Mouse (Mus musculus): ENCODE data around the gene Chp2. TPM values are rescaled to one million over a fixed set of nuclear protein-coding genes. Genes with fewer than 3 reads are reported as not detected.

Chp2 gene
- polyA plus RNA-seq, 1 experiment from 2014 or later, result not detected

DNA sequence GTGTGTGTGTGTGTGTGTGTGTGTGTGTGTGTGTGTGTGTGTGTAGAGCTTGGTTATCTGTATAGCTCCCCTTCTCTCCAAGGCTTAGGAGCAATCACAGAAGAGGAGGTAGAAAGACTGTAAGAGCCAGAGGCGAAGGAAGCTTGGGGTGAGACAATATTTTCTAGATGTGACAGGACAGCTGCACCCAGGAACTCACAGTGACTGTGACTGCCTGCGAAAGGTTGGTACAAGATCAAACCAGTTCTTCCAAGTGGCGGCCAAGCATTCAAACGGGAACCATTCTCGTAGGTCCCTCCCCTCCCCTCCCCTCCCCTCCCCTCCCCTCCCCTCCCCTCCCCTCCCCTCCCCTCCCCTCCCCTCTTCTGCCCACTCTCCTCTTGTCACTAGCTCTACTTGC lies 26.7 kb downstream of the Chp2 start:
- no peak overlapping the region for H3K4me3 ChIP-seq (ENCODE audit: low read depth, low read length)
- 47% methylated on average over 4 of the region's 5 CpGs for WGBS

DNA sequence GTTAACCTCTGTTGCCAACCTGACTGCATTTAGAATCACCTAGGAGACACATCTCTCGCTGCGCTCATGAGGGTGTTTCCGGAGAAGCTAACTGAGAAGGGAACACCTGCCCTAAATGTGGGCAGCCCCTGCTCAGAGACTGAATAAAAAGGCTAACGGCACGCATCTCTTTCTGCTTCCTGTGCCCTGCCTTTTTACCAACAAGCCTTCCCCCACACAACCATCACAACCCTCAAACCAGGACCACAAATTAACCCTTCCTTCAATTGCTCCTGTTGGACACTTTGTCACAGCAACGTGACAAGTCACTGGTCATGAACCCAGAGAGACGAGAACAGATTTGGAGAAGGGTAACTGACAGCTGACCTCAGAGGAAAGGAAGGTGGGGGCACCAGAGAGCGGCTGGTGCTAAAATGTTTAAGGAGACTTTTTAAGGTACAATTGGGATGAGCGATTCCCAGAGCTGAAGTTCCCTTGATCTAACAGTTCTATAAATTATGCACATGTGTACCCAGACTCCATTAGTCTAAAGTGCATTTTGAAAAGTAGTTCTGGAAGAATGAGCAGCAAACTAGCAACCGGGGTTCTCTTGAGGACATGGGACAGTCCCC lies 28.1 kb downstream of the Chp2 start:
- Histone ChIP-seq H3K27me3 (ENCODE audit: control insufficient read depth, insufficient read depth, low read length) (no peaks in the 10 kb centered on the region), H3K9me3 (ENCODE audit: control insufficient read depth, low read length) (no peaks in the 10 kb centered on the region), H3K4me1 (ENCODE audit: control insufficient read depth, insufficient read depth, low read length) (no peaks in the 10 kb centered on the region), H3K4me2 (ENCODE audit: low read depth, severe bottlenecking) (no peak overlapping the region), H3K9ac (ENCODE audit: low read length) (no peak overlapping the region), H3K27ac (replicated peaks; ENCODE audit: low read depth, low read length) (no peak overlapping the region), H3K36me3 (ENCODE audit: control insufficient read depth, insufficient read depth, low read length) (no peaks in the 10 kb centered on the region), H3K4me3 (ENCODE audit: low read depth, low read length) (no peak overlapping the region)
- WGBS, result 81% methylated on average over 10 of the region's 10 CpGs
- no peak for ATAC-seq (ENCODE audit: insufficient number of reproducible peaks, low FRiP score, low TSS enrichment, low read depth)
- DNase-seq (ENCODE audit: low spot score), result no peak

More for the DNA sequence above, 26.7 kb downstream of the Chp2 start:
- Histone ChIP-seq H3K27me3 (ENCODE audit: control insufficient read depth, insufficient read depth, low read length) (no peaks in the 10 kb centered on the region), H3K4me1 (ENCODE audit: control insufficient read depth, insufficient read depth, low read length) (no peaks in the 10 kb centered on the region), H3K4me2 (ENCODE audit: low read depth, severe bottlenecking) (no peak overlapping the region), H3K36me3 (ENCODE audit: control insufficient read depth, insufficient read depth, low read length) (no peaks in the 10 kb centered on the region), H3K9ac (ENCODE audit: low read length) (no peak overlapping the region), H3K27ac (replicated peaks; ENCODE audit: low read depth, low read length) (no peak overlapping the region), H3K9me3 (ENCODE audit: control insufficient read depth, low read length) (no peaks in the 10 kb centered on the region)
- DNase-seq (ENCODE audit: low spot score) (no peak), ATAC-seq (ENCODE audit: insufficient number of reproducible peaks, low FRiP score, low TSS enrichment, low read depth) (no peak)

DNA sequence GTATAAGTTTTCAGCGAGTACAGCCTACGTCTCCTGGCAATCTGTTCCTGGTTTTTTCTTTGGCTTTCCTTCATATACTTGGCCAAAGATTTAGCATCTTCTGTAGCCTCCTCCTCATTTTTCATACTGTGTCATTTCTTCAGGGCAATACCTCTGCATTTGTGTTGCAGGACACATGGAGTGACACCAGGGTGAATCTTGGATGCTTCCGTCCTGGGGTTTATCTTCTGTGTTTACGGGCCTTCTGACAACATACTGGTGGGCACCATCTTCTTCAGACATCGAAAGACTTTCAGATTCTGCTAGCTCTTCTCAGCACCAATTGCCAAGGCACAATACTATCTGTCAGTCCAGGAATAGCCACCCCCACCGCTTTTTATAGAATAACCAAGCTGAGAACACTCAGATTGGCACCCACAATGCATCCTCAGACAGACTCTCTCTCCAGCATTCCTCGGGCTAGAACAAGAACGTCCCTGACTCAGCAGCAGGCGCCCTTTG lies 30.1 kb downstream of the Chp2 start:
- no peak for ATAC-seq (ENCODE audit: insufficient number of reproducible peaks, low FRiP score, low TSS enrichment, low read depth)

DNA sequence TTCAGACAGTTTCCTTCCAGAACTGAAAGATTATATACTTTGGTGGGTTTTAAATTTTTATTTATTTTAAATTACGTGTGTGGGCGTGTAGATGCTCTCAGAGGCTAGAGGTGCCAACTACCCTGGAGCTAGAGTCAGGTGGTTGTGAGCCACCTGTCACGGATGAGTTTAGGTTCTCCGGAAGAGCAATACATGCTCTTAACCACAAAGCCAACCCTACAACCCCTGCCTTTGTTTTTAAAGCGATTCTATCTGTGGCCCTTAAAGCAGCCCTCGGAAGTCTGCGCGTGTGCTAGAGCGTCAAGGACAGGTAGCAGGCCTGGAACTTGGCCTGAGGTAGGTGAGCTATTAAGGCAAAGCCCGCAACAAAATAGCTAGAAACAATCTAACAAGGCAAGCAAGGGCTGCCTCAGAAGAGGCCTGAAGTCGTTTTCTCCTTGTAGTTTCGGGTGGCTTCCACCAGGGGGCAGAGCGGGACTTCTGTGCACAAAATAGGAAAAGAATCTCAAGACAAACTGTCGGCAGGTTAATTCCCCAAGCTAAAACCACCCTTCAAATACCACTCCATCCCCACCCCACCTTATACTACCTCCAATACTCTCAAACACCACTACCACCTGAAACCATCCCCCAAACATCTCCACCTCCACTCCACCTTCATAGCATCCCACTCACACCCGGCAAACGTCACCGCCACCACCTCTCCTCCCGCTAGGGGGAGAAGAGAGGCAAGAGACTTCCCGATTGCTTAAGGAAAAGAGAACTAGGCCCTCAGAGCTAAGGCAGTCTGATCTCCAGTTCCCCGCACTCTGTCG lies 32.1 kb downstream of the Chp2 start:
- no peak overlapping the region for H3K4me2 ChIP-seq (ENCODE audit: low read depth, severe bottlenecking)
- no peak; the same call in 1 of the 2 replicates for ATAC-seq (ENCODE audit: insufficient number of reproducible peaks, low FRiP score, low TSS enrichment, low read depth)

More for the DNA sequence above, 30.1 kb downstream of the Chp2 start:
- 90% methylated on average over 9 of the region's 9 CpGs for whole genome bisulfite sequencing
- H3K27me3 ChIP-seq (ENCODE audit: control insufficient read depth, insufficient read depth, low read length), result no peaks in the 10 kb centered on the region
- no peak overlapping the region for H3K27ac ChIP-seq (replicated peaks; ENCODE audit: low read depth, low read length)
- no peaks in the 10 kb centered on the region for H3K9me3 ChIP-seq (ENCODE audit: control insufficient read depth, low read length)
- DNase-seq (ENCODE audit: low spot score), result no peak
- H3K4me2 ChIP-seq (ENCODE audit: low read depth, severe bottlenecking), result no peak overlapping the region
- H3K36me3 ChIP-seq (ENCODE audit: control insufficient read depth, insufficient read depth, low read length), result no peaks in the 10 kb centered on the region
- H3K4me3 ChIP-seq (ENCODE audit: low read depth, low read length), result no peak overlapping the region
- no peak overlapping the region for H3K9ac ChIP-seq (ENCODE audit: low read length)
- H3K4me1 ChIP-seq (ENCODE audit: control insufficient read depth, insufficient read depth, low read length), result no peaks in the 10 kb centered on the region

DNA sequence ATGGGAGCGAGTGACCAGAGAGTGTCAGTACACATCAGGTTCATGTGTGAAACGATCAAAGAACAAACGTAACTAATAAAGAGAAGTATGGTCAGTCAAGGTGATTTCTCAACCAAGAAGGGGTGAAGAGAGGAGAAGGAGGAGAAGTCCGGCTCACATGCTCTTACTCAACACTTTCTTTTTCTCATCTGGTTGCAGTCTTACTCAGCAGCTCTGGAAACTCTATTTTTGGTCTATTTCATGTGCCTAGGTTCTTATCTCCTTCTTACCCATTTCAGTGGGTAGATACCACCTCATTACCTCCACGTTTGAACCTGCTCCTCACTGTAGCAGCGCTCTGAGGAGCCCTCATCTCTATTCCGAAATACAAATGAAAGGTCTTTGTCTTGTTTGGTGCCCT lies 37.4 kb downstream of the Chp2 start:
- H3K36me3 ChIP-seq (ENCODE audit: control insufficient read depth, insufficient read depth, low read length), result no peaks in the 10 kb centered on the region
- no peak overlapping the region for H3K4me2 ChIP-seq (ENCODE audit: low read depth, severe bottlenecking)
- H3K4me1 ChIP-seq (ENCODE audit: control insufficient read depth, insufficient read depth, low read length), result no peaks in the 10 kb centered on the region
- ATAC-seq (ENCODE audit: insufficient number of reproducible peaks, low FRiP score, low TSS enrichment, low read depth) (no peak), DNase-seq (ENCODE audit: low spot score) (no peak)
- no peaks in the 10 kb centered on the region for H3K9me3 ChIP-seq (ENCODE audit: control insufficient read depth, low read length)
- no peak overlapping the region for H3K9ac ChIP-seq (ENCODE audit: low read length)
- H3K27ac ChIP-seq (replicated peaks; ENCODE audit: low read depth, low read length), result no peak overlapping the region
- no peaks in the 10 kb centered on the region for H3K27me3 ChIP-seq (ENCODE audit: control insufficient read depth, insufficient read depth, low read length)
- H3K4me3 ChIP-seq (ENCODE audit: low read depth, low read length), result no peak overlapping the region
- 85% methylated on average over 7 of the region's 7 CpGs for WGBS

More for the DNA sequence above, 32.1 kb downstream of the Chp2 start:
- Histone ChIP-seq H3K27me3 (ENCODE audit: control insufficient read depth, insufficient read depth, low read length) (no peaks in the 10 kb centered on the region), H3K36me3 (ENCODE audit: control insufficient read depth, insufficient read depth, low read length) (no peaks in the 10 kb centered on the region), H3K9ac (ENCODE audit: low read length) (no peak overlapping the region), H3K4me1 (ENCODE audit: control insufficient read depth, insufficient read depth, low read length) (no peaks in the 10 kb centered on the region), H3K4me3 (ENCODE audit: low read depth, low read length) (no peak overlapping the region), H3K27ac (replicated peaks; ENCODE audit: low read depth, low read length) (no peak overlapping the region), H3K9me3 (ENCODE audit: control insufficient read depth, low read length) (no peaks in the 10 kb centered on the region)
- DNase-seq (ENCODE audit: low spot score), result peak; percentile 83
- 30% methylated on average over 21 of the region's 21 CpGs for WGBS

DNA sequence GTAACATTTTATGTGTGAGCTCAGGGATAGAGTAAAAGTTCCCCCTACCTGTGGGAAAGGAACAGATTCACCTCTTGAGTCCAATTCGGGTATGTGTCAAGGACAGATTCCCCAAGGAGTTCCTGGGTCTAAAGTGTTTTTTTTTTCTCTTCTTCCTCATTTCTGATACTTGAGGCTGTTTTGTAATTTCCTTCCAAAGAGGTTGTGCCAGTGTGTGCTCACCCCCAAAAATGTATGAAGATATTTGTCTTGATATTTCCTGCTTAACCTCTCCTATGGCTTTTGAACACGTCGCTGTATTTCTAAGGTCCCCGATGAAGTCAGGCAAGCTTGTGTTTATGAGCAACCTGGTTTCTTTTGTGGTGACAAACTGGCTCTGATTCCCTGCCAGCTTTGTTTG lies 39.2 kb downstream of the Chp2 start:
- H3K4me1 ChIP-seq (ENCODE audit: control insufficient read depth, insufficient read depth, low read length), result no peaks in the 10 kb centered on the region
- H3K27me3 ChIP-seq (ENCODE audit: control insufficient read depth, insufficient read depth, low read length), result no peaks in the 10 kb centered on the region
- ATAC-seq (ENCODE audit: insufficient number of reproducible peaks, low FRiP score, low TSS enrichment, low read depth) (no peak), DNase-seq (ENCODE audit: low spot score) (no peak)
- no peak overlapping the region for H3K27ac ChIP-seq (replicated peaks; ENCODE audit: low read depth, low read length)
- H3K4me3 ChIP-seq (ENCODE audit: low read depth, low read length), result no peak overlapping the region
- H3K4me2 ChIP-seq (ENCODE audit: low read depth, severe bottlenecking), result no peak overlapping the region
- WGBS, result 85% methylated on average over 4 of the region's 4 CpGs
- H3K9me3 ChIP-seq (ENCODE audit: control insufficient read depth, low read length), result no peaks in the 10 kb centered on the region
- H3K9ac ChIP-seq (ENCODE audit: low read length), result no peak overlapping the region
- no peaks in the 10 kb centered on the region for H3K36me3 ChIP-seq (ENCODE audit: control insufficient read depth, insufficient read depth, low read length)

DNA sequence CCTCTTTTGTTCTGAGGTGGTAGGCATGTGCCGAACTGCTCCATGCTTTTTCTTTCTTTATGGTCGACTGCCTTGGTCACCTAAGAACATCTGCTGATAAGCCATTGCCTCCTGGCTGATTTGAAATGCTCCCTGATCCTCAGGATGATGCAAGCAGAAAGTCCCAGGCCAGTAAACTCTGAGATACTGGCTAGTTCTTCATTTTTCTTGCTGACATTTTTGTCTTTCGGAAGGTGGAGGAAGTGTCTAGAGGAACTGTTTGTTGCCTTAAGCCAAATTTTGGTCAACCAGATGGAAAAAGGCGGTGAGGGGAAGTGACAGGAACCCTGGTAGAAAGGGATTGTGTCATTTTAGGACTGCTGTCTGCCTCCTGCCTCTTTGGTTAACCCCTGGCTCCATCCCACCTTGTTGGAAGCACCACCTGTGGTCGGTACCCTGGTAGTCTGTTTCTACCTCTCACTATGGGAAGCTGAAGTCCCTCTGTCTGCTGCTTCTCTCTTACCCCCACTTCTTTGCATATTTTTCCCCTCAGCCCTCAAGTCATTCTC lies 40.8 kb downstream of the Chp2 start:
- Histone ChIP-seq H3K9ac (ENCODE audit: low read length) (no peak overlapping the region), H3K27ac (replicated peaks; ENCODE audit: low read depth, low read length) (no peak overlapping the region), H3K27me3 (ENCODE audit: control insufficient read depth, insufficient read depth, low read length) (no peaks in the 10 kb centered on the region), H3K4me2 (ENCODE audit: low read depth, severe bottlenecking) (no peak overlapping the region), H3K4me1 (ENCODE audit: control insufficient read depth, insufficient read depth, low read length) (no peaks in the 10 kb centered on the region), H3K36me3 (ENCODE audit: control insufficient read depth, insufficient read depth, low read length) (no peaks in the 10 kb centered on the region), H3K9me3 (ENCODE audit: control insufficient read depth, low read length) (no peaks in the 10 kb centered on the region), H3K4me3 (ENCODE audit: low read depth, low read length) (no peak overlapping the region)
- no peak for ATAC-seq (ENCODE audit: insufficient number of reproducible peaks, low FRiP score, low TSS enrichment, low read depth)
- 90% methylated on average over 5 of the region's 5 CpGs for WGBS
- DNase-seq (ENCODE audit: low spot score), result no peak

DNA sequence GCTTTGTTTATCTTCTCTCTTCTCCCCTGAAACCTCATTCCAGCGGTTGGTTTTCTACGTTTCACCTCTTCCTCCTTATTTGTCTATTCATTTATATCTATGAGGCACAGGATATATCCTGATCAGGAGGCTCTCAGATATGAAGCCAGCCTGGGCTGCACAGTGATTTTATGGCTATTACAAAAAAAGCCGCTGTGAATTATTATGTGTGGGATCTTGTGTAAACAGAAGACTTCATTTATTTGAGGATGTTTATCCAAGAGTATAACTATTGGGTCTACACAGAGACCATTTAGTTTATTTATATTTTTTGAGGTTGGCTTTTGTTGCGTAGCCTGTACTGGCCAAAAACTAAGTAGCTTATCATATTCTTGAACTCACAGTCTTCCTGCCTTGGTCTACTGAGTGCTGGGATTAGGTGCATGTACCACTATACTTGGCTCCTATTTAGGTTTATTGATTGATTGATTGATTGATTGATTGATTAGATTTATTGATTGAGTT lies 49.7 kb downstream of the Chp2 start:
- H3K27ac ChIP-seq (replicated peaks; ENCODE audit: low read depth, low read length), result no peak overlapping the region
- no peak overlapping the region for H3K9ac ChIP-seq (ENCODE audit: low read length)
- H3K36me3 ChIP-seq (ENCODE audit: control insufficient read depth, insufficient read depth, low read length), result no peaks in the 10 kb centered on the region
- WGBS, result 91% methylated on average over 4 of the region's 4 CpGs
- H3K4me3 ChIP-seq (ENCODE audit: low read depth, low read length), result no peak overlapping the region
- ATAC-seq (ENCODE audit: insufficient number of reproducible peaks, low FRiP score, low TSS enrichment, low read depth) (no peak), DNase-seq (ENCODE audit: low spot score) (no peak)
- no peaks in the 10 kb centered on the region for H3K9me3 ChIP-seq (ENCODE audit: control insufficient read depth, low read length)
- H3K4me1 ChIP-seq (ENCODE audit: control insufficient read depth, insufficient read depth, low read length), result no peaks in the 10 kb centered on the region
- no peak overlapping the region for H3K4me2 ChIP-seq (ENCODE audit: low read depth, severe bottlenecking)
- no peaks in the 10 kb centered on the region for H3K27me3 ChIP-seq (ENCODE audit: control insufficient read depth, insufficient read depth, low read length)

Measured in limb, embryonic 11.5 days (tissue).